Mouse (Mus musculus) forebrain, postnatal 0 days (tissue): ENCODE measurements at regions not wholly inside any gene's neighbourhood (a gene's known extent, or its start where the extent isn't known, plus 50 kb on each side); places are given as distances from the start of the nearest gene placed in this dataset.

Experiments used
- ATAC-seq: fragments of 200-750 bp; cut with Nextera tagmentation; 2 replicates; pipeline ENCODE4 v1.8.0; 2017; ENCODE audit warnings: mild to moderate bottlenecking, moderate library complexity
- DNase-seq: peaks from one replicate; pipeline ENCODE4 v3.0.0-alpha.2; 2015
- H3K27ac ChIP-seq: fragments of 300-500 bp; sonication (generic); 2 replicates; pipeline ENCODE4 v1.5.1; 2014; ENCODE audit warnings: low read depth, mild to moderate bottlenecking, antibody characterized with exemption, low read length, moderate library complexity, mixed read lengths
- H3K27me3 ChIP-seq: fragments of 300-500 bp; sonication (generic); 2 replicates; pipeline ENCODE4 v1.6.1; 2014; ENCODE audit warnings: mild to moderate bottlenecking, low read length, mixed read lengths; ENCODE audit not compliant: insufficient read depth
- H3K36me3 ChIP-seq: fragments of 300-500 bp; sonication (generic); 2 replicates; pipeline ENCODE4 v1.6.1; 2014; ENCODE audit warnings: mild to moderate bottlenecking, moderate library complexity; ENCODE audit not compliant: insufficient read depth
- H3K4me1 ChIP-seq: fragments of 300-500 bp; sonication (generic); 2 replicates; pipeline ENCODE4 v1.6.1; 2014; ENCODE audit warnings: antibody characterized with exemption; ENCODE audit not compliant: insufficient read depth
- H3K4me2 ChIP-seq: fragments of 300-500 bp; sonication (generic); 2 replicates; pipeline ENCODE4 v1.6.1; 2014; ENCODE audit warnings: low read depth, mild to moderate bottlenecking, moderate library complexity
- H3K4me3 ChIP-seq: fragments of 300-500 bp; sonication (generic); 2 replicates; pipeline ENCODE4 v1.5.1; 2014; ENCODE audit warnings: low read depth, low read length, mixed read lengths
- H3K9ac ChIP-seq: fragments of 300-500 bp; sonication (generic); 2 replicates; pipeline ENCODE4 v1.6.1; 2014; ENCODE audit warnings: mild to moderate bottlenecking
- H3K9me3 ChIP-seq: fragments of 300-500 bp; sonication (generic); 2 replicates; pipeline ENCODE4 v1.6.1; 2016; ENCODE audit warnings: low read length
- CTCF ChIP-seq: sonication (generic); IDR thresholded peaks from 2 replicates; pipeline ENCODE4 v1.5.1; 2016; ENCODE audit warnings: antibody characterized with exemption, control low read depth, low read depth
- WGBS: fragments of 180-500 bp; shearing (Covaris S2); extraction: QIAGEN DNeasy Blood & Tissue Kit; methylation state at CpG from one replicate; pipeline ENCODE4 v1.1.7; 2014; 5-methylcytosine and 5-hydroxymethylcytosine counted together

GRCm38 (mm10) chr5:11983452-11983851, 65.6 kb downstream of the 4933402N22Rik start:
- 63% methylated on average over 4 of the region's 4 CpGs for WGBS
- Histone ChIP-seq H3K4me2 (no peak overlapping the region), H3K4me1 (no peaks in the 10 kb centered on the region), H3K27ac (no peak overlapping the region), H3K9ac (no peak overlapping the region), H3K9me3 (no peaks in the 10 kb centered on the region), H3K4me3 (no peak overlapping the region), H3K36me3 (no peaks in the 10 kb centered on the region), H3K27me3 (no peaks in the 10 kb centered on the region)
- no peak for ATAC-seq
- DNase-seq = no peak
- TF ChIP-seq CTCF = no peak

GRCm38 (mm10) chr5:11989140-11989539, 71.3 kb downstream of the 4933402N22Rik start:
- Histone ChIP-seq H3K4me3 (no peak overlapping the region), H3K9me3 (no peaks in the 10 kb centered on the region), H3K4me2 (no peak overlapping the region), H3K27me3 (no peaks in the 10 kb centered on the region), H3K9ac (no peak overlapping the region), H3K27ac (no peak overlapping the region), H3K36me3 (no peaks in the 10 kb centered on the region), H3K4me1 (no peaks in the 10 kb centered on the region)
- WGBS = 87% methylated on average over 5 of the region's 5 CpGs
- DNase-seq = no peak
- ATAC-seq = no peak
- TF ChIP-seq CTCF = no peak

- no peak overlapping the region for H3K27ac ChIP-seq
- no peaks in the 10 kb centered on the region for H3K36me3 ChIP-seq
- no peaks in the 10 kb centered on the region for H3K27me3 ChIP-seq
- no peaks in the 10 kb centered on the region for H3K4me1 ChIP-seq
- no peak for ATAC-seq
- H3K9me3 ChIP-seq = no peaks in the 10 kb centered on the region
- no peak overlapping the region for H3K4me3 ChIP-seq
- no peak for TF ChIP-seq CTCF
- H3K9ac ChIP-seq = no peak overlapping the region
- H3K4me2 ChIP-seq = no peak overlapping the region
- DNase-seq = no peak
Observed at GRCm38 (mm10) chr5:12000777-12001176, 82.9 kb downstream of the 4933402N22Rik start.

GRCm38 (mm10) chr5:12006473-12006872, 88.6 kb downstream of the 4933402N22Rik start:
- no peak overlapping the region for H3K27ac ChIP-seq
- no peak for ATAC-seq
- no peak for TF ChIP-seq CTCF
- no peaks in the 10 kb centered on the region for H3K9me3 ChIP-seq
- H3K36me3 ChIP-seq = no peaks in the 10 kb centered on the region
- 90% methylated on average over 3 of the region's 3 CpGs for WGBS
- H3K4me1 ChIP-seq = no peaks in the 10 kb centered on the region
- no peak for DNase-seq
- no peaks in the 10 kb centered on the region for H3K27me3 ChIP-seq
- H3K4me3 ChIP-seq = no peak overlapping the region
- no peak overlapping the region for H3K4me2 ChIP-seq
- H3K9ac ChIP-seq = no peak overlapping the region

- Histone ChIP-seq H3K9ac (no peak overlapping the region), H3K27ac (no peak overlapping the region), H3K4me3 (no peak overlapping the region), H3K4me1 (no peaks in the 10 kb centered on the region), H3K36me3 (no peaks in the 10 kb centered on the region), H3K9me3 (no peaks in the 10 kb centered on the region), H3K4me2 (no peak overlapping the region), H3K27me3 (no peaks in the 10 kb centered on the region)
- WGBS = 64% methylated on average over 1 of the region's 1 CpGs
- TF ChIP-seq CTCF = no peak
- no peak for DNase-seq
- ATAC-seq = no peak
Observed at GRCm38 (mm10) chr5:12016332-12016731, 98.5 kb downstream of the 4933402N22Rik start.

- Histone ChIP-seq H3K27ac (no peak overlapping the region), H3K9me3 (no peaks in the 10 kb centered on the region), H3K9ac (no peak overlapping the region), H3K4me1 (no peaks in the 10 kb centered on the region), H3K27me3 (no peaks in the 10 kb centered on the region), H3K36me3 (no peaks in the 10 kb centered on the region), H3K4me3 (no peak overlapping the region), H3K4me2 (no peak overlapping the region)
- no peak for TF ChIP-seq CTCF
- DNase-seq (no peak), ATAC-seq (no peak)
Observed at GRCm38 (mm10) chr5:12020489-12020888, 102.6 kb downstream of the 4933402N22Rik start.

GRCm38 (mm10) chr5:12024705-12025383, 107.0 kb downstream of the 4933402N22Rik start:
- Histone ChIP-seq H3K27me3 (no peaks in the 10 kb centered on the region), H3K4me3 (no peak overlapping the region), H3K27ac (no peak overlapping the region), H3K9me3 (no peaks in the 10 kb centered on the region), H3K9ac (no peak overlapping the region), H3K4me1 (no peaks in the 10 kb centered on the region), H3K4me2 (no peak overlapping the region), H3K36me3 (no peaks in the 10 kb centered on the region)
- DNase-seq (no peak), ATAC-seq (no peak)
- no peak for TF ChIP-seq CTCF

- Histone ChIP-seq H3K9ac (no peak overlapping the region), H3K27me3 (no peaks in the 10 kb centered on the region), H3K36me3 (no peaks in the 10 kb centered on the region), H3K27ac (no peak overlapping the region), H3K4me3 (no peak overlapping the region), H3K9me3 (no peaks in the 10 kb centered on the region), H3K4me1 (no peaks in the 10 kb centered on the region), H3K4me2 (no peak overlapping the region)
- peak; percentile 86 for DNase-seq
- 10% methylated on average over 5 of the region's 5 CpGs for WGBS
- ATAC-seq = peak; percentile 78
- TF ChIP-seq CTCF = peak; percentile 86
Observed at GRCm38 (mm10) chr5:12030002-12030401, 112.2 kb downstream of the 4933402N22Rik start.
